Mouse (Mus musculus): ENCODE data around the gene Nol10.

The Nol10 gene

DNA sequence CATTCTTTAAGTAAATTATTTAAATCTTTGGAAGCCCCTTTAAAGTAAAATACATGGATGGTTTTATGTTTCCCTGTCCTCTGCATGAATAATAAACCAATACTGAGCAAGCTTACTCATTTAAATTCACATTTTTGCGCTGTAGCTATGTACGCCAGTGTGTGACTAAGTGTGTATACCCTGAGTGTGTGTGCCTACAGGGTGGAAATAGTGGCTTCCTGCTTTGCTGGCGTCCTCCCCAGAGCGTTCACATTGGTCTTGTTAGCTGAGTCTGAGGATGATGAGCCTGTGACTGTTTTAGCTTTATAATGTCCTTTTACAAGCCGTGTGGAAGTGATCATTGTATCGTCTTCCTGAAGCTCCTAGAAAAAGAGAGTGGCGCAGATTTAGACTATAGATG, 60.1 kb downstream of the Nol10 start:
- DNase-seq (ENCODE audit: low read depth, low spot score): no peak

DNA sequence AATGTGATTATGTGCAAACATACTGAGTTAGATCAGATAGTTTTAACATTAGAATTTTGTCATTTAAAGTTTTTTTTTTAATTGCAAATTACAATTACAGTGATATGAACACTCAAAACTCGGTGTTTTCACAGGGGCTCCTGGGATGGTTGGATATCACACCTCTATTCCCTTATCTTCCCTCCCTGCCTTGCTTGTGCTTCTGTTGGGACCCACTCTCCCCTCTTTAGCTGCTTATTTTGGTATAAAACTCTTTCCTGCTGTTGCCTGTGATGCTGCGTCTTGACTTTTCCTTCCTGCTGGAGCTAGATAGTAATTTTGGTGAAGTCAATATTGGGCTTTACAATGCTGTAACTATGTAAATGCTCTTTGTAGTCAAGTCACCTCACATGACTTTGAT, 63.0 kb downstream of the Nol10 start:
- DNase-seq (ENCODE audit: low read depth, low spot score): no peak

DNA sequence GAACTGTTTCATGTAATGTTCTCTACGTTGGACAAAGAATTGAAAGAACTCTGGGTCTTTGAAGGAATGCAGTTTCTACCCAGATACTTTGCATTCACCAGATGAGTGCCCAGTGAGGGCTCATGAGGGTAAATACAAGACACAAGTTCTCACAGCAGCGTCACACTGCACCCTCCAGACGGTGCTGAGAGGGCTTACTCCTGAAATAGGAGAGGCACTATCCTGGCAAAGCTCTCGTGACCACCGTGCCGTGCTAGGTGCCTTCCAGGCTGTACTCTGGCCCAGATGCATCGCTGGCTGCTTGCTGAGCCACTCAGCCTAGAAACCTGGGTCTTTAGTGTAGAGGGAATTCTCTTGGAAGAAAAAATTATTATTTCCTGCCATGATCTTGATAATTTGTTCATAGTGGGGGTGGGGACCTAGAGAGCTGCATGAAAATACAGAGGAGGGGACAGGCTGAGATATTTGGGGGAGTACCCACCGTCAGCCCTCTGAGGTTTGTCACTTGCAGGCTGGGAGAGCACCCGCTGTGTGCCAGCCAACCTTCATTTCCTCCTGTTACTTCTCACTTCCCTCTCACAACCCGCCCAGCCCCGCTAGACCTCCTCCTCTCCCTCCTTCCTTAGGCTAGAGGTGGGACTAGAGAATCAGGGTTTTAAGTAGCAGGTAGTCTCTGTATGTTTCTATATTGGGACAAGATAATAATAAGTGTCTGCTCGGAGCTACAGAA, 63.7 kb downstream of the Nol10 start:
- no peak for DNase-seq (ENCODE audit: low read depth, low spot score)

DNA sequence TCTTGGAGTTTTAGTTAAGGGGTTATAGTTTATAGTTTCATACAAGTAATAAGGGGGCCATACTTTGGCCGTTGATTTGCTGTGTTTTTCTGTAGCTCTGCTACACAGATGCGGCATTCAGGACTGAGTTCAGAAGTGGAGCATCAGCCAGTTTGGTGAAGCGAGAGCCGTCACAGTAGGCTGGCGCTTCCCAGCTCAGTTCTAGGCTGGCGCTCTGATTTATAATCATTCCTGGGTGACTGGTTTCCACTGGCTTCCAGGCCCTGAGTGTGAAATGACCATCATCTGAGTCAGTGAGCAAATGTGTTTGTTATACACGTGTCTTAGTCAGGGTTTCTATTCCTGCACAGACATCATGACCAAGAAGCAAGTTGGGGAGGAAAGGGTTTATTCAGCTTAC, 66.5 kb downstream of the Nol10 start:
- DNase-seq (ENCODE audit: low read depth, low spot score): no peak

- no peak for DNase-seq (ENCODE audit: low read depth, low spot score)
Measured at GRCm38 (mm10) chr12:17420168-17420810, 72.0 kb downstream of the Nol10 start.

DNA sequence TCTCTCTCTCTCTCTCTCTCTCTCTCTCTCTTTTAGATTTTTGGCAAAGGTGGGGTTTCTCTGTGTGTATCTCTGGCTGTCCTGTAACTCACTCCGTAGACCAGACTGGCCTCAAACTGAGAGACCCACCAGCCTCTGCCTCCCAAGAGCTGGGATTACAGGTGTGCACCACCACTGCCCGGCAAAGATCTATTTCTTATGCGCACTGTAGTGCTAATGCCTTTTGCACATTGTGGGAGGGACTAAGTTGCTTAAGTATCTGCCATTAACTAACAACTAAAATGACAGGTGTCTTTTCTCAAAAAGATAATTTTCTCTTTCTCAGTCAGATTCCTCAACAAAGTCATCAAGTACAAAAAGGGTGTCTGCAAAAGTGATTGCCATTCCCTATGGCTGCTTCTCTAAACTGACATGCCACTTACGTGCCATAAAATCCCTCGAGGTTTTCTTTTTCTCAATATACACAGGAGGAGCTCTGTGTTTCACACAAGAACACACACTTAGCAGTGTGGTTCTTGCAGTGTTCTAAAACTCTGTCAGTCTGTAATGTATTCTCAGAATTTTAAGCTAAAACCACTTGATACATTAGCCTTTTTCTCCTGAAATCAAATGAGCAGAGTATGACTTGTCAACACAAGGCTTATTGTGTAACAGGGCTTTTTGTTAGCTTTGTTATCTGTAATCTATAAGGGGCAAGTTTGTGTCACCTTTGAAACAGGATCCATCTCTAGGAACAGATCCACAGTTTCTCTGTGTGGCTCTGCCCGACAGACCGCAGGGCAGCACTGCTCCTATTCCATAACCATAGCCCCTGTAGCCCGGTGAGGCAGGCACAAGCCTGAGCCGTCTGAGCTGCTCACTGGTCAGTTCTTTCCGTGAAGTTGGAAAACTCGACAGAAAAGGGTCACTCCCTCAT, 77.3 kb downstream of the Nol10 start:
- DNase-seq (ENCODE audit: low read depth, low spot score): no peak

DNA sequence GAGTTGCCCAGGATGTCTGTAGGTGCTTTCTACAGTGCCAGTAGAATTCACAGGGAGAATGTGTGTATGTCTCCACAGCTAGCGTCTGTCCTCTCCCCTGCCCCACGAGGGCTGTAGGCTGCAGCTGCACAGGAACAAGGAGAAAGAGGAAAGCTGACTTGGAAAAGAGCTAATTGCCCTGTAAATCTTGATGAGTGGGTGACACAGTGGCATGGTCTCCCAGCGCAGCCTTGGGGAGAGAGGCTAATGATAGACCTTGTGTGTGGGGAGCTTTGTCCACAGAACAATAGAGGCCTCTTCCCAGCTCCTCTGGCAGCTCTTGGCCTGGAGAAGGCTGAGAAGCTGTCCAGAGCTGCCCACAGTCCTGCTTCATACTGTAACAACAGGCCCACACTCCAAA, 78.5 kb downstream of the Nol10 start:
- peak; percentile 18 for DNase-seq (ENCODE audit: low read depth, low spot score)

DNA sequence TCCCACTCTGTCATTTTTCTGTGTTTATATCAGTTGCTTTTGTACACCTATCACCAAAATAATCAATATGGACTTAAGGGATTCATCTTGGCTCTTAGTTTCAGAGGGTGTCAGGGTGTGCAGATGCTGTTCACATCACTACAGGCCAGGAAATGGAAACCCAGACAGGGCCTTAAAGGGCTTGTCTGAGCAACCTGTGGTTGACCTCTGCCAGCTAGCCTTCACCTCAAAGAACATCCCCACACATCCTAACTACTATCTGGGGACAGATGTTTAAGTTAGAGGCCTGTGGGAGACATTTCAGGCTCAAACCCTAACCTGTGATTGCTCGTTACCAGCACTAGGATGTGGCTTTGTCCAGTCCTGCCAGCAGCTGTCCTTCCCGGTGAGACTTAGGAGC, 82.3 kb downstream of the Nol10 start:
- DNase-seq (ENCODE audit: low read depth, low spot score): no peak

DNA sequence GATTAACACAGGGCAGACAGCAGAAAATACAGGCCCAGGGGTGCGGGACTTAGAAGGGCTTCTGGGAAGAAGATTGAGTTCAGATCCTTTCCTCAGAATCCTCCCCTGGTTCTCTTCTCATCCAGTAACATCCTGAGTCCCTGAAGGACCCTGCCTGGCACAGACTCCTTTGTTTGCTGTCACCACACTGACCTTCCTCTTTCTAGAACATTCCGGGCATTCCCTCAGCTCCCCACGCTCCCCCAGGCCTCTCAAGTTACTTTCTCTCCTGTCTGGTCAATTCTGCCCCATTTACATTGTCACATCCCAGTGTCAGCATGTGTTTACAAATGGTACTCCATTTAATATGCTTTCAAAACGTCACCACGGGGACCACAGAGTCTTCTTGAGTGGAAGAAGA, 82.9 kb downstream of the Nol10 start:
- no peak for DNase-seq (ENCODE audit: low read depth, low spot score)

- no peak for DNase-seq (ENCODE audit: low read depth, low spot score)
Measured at GRCm38 (mm10) chr12:17431812-17432332, 83.6 kb downstream of the Nol10 start.

DNA sequence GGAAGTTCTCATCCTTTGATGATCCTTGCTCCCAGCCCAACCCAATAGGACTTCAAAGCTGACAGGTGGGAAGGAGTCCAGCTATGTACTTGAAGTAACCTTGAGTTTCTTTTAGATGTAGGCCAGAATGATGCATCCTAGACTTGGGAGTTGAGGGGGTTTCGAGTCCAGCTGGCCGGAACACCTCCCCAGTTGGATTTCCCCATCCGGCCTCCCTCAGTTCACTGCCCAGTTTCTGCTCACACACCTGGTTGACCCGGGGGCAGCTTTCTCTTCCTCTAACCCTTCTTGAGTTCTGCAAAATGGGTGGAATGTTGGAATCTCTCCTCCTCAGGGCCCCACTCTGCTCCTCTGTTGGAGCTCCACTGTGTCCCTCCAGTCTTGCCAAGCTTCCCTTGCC, 85.5 kb downstream of the Nol10 start:
- no peak for DNase-seq (ENCODE audit: low read depth, low spot score)

DNA sequence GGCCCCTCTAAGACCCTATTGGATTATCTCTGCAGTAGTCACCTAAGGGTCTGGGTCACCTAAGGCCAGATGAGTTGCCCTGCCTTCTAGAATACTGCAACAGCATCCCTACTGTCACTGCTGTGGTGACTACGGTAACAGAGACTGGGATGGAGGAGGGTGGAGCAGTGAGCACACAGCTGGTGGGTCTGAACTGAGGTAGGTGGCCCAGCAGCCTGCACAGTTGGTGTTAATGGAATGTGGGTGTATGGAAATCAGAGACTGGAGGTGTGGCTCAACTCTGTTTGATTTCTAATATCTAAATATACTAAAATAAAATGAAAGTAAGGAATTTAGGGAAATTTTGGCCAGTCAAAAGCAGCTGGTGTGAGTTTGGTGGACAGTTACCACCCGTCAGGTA, 88.2 kb downstream of the Nol10 start:
- DNase-seq (ENCODE audit: low read depth, low spot score): no peak

GRCm38 (mm10) chr12:17440251-17440651, 92.0 kb downstream of the Nol10 start:
- no peak for DNase-seq (ENCODE audit: low read depth, low spot score)

DNA sequence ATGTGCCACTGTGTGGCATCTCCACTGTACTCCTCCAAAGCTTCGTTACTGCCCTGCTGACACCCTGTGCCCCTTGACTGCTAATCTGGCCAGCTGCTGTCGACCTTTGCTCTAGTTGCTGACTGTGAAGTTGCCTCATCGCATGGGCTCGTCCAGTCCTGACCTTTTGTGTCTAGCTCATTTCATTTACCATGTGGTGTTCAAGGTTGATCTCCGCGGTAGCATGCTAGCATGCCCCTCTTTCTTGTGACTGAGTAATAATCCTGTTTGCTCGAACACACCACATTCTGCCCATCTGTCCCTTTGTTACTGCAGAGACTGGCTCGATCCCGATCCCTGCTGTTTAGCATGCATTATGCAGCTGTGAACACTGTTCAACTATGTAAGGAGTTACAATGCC, 93.2 kb downstream of the Nol10 start:
- DNase-seq (ENCODE audit: low read depth, low spot score): no peak

DNA sequence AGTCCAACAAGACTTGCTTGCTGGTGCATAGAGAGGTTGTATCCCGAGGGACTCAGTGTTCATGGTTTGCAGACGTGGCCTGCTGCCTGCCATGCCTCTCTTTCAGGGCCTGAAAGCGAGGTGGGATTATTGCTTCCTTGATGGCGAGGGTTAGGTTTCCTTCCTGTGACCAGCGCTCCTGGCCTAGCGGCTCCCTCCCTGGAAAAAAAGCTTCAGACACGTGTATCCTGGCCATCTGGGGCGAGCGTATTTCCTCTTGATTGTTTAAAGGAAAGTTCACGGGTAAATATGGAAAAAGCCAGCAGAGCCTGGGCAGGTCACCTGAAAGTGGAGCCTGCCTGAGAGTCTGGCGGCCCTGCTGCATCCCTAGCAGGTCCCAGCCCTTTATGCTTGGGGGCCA, 96.1 kb downstream of the Nol10 start:
- DNase-seq (ENCODE audit: low read depth, low spot score): no peak

GRCm38 (mm10) chr12:17445251-17445650, 97.0 kb downstream of the Nol10 start:
- DNase-seq (ENCODE audit: low read depth, low spot score): no peak

DNA sequence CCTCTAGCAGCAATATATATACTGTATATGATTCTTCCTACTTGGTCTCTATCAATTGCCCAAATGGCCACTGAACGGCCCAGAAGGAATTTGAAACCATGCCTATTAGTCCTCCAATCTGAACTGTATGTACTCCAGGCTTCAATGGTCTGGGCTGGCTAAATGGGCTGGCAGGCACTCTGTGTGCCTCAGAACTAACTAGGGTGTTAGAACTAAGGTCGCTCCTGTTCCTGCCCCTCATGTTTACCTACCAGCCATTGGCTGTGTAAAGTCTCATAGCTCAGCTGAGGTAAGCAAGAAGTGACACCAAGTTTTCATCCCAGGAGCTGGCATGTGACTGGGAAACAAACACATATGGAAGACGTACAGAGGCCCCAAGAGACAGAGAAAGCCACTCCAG, 100.5 kb downstream of the Nol10 start:
- no peak for DNase-seq (ENCODE audit: low read depth, low spot score)

GRCm38 (mm10) chr12:17449661-17450091, 101.4 kb downstream of the Nol10 start:
- no peak for DNase-seq (ENCODE audit: low read depth, low spot score)

DNA sequence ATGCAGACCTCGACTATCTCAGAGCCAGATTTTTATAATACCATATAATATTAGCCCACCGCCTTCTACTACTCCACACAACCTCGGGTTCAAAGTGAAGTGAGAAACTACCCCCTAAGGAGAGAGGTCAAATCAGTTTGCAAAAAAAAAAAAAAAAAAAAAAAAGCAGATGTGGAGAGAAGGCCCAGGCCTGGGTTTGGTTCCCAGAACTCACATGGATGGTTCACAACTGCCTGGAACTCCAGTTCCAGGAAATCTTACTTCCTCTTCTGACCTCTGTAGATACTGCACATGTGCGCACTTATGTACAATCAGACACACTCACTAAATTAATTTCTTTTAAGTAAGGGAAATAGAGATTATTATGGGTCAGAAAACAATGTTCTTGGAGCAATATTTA, 102.2 kb downstream of the Nol10 start:
- no peak for DNase-seq (ENCODE audit: low read depth, low spot score)

DNA sequence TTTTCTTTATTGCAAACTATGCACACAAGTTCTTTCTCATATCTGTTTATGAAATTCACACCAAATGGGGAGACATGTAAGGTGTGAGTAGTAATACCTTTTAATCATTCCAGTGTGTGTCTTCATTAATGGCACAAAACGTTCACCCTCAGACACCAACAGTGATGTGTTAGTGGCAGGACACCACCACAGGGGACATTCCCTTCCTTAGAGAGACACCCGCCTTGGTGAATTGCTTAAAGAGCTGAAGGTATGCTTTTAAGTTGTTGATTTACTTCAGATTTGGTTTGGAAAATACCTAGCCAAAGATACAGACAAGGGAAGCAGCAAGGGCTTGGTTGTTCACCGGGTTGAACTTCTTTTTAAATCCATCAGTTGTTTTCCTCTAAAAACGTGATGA, 102.7 kb downstream of the Nol10 start:
- DNase-seq (ENCODE audit: low read depth, low spot score): no peak

DNA sequence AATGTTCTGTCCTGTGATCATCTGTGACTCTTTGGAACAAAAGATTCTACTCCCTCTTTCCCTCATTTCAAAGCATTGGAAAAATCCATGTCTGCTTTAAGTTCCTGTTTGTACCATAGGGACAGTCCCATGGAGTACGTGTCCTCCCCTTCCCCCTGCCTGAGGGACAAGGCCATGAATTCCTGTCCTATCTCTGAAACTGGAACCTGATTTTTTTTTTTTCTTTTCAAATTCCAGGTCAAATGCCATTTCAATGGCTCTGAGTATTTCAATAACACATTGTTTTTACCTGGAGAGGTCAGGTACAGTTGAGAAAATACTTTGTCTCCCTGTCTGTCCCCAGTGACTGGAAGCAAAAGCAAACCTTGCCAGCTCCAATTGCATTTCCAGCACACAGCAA, 104.0 kb downstream of the Nol10 start:
- DNase-seq (ENCODE audit: low read depth, low spot score): no peak

DNA sequence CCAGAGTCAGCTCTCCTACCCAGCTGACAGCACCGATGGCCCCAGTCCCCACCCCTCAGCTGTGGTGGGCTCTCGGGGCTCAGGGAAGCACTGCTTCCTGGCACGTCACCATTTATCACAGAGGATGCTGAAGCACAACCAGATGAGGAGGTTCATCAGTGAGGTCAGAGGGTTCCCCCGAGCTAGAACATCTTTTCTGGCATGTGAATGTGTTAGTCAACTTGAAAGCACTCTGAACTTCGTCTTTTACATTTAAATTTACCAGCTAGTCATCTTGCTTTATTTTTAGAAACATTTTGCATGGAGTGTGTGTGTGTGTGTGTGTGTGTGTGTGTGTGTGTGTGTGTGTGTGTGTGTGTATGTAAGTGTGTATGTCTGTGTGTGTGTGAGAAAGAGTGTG, 105.7 kb downstream of the Nol10 start:
- no peak for DNase-seq (ENCODE audit: low read depth, low spot score)
